In the genomic region with DNA sequence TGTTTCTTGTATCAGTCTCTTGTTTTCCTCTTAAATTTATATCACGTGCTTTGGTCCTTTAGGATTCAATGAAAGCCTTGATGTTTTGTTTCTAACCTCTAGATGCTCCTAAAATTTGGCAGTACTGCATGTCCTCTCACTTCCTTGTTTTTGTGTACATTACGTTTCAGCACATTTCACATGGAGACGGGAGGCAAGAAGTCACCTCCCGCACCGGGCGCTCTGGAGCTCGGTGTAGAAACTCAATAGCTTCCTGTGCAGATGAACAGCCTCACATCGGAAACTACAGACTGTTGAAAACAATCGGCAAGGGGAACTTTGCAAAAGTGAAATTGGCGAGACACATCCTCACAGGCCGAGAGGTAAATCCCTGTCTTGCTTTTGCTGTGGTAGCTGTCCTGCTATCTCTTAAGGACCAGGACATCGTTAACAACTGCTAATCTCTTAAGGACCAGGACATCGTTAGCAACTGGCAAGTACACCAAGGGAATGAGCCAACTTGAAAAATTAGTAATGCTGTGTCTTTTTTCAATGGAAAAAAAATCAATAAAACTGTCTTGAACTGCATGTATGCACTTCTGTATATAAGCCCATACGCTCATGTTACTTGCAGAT, we compare ENCODE assay signal across 12 mouse cellular contexts. TPM values are rescaled to one million over a fixed set of nuclear protein-coding genes. Genes with fewer than 3 reads are reported as not detected.
DNase-seq lines count a peak whose midpoint lies in the region; ATAC-seq and TF ChIP-seq lines count a peak whose summit lies in the region.
"Had no signal": no experiment of that assay in that cellular context is flagged by ENCODE, and none has a peak within 500 bp of the region (broad histone marks: within the 10 kb centered on the region; RNA-seq: fewer than 3 reads in every experiment).

No protein-coding gene starts in this region.

- no peak for TF ChIP-seq RAD21 in CH12.LX (IDR thresholded peaks at IDR 0.05; ENCODE audit: low read depth, low read length)

- H3K79me2 ChIP-seq in CH12.LX (replicated peaks; ENCODE audit: control insufficient read depth, extremely low read depth, insufficient read depth, poor library complexity, severe bottlenecking): peaks cover 16% of the 10 kb centered on the region

- no peaks in the 10 kb centered on the region for H3K9me3 ChIP-seq in kidney, postnatal 0 days (replicated peaks; ENCODE audit: low read length)
- no peaks in the 10 kb centered on the region for H3K9me3 ChIP-seq in CH12.LX (replicated peaks; ENCODE audit: low read length)
- no peaks in the 10 kb centered on the region for H3K9me3 ChIP-seq in forebrain, embryonic 13.5 days (replicated peaks)
- H3K9me3 ChIP-seq: embryonic facial prominence, embryonic 13.5 days; limb, embryonic 10.5 days; midbrain, embryonic 10.5 days had no signal

- no peaks in the 10 kb centered on the region for H3K27me3 ChIP-seq in kidney, postnatal 0 days (ENCODE audit: insufficient read depth, low read length)
- no peaks in the 10 kb centered on the region for H3K27me3 ChIP-seq in CH12.LX (replicated peaks)
- no peaks in the 10 kb centered on the region for H3K27me3 ChIP-seq in forebrain, embryonic 13.5 days
- H3K27me3 ChIP-seq: embryonic facial prominence, embryonic 13.5 days had no signal

- WGBS in kidney, postnatal 0 days: 48% methylated on average over 14 of the region's 14 CpGs
- WGBS in forebrain, embryonic 13.5 days: 79% methylated on average over 14 of the region's 14 CpGs

- peak overlapping the region; percentile 32; the same call in 1 of the 2 replicates for H3K4me2 ChIP-seq in kidney, postnatal 0 days (ENCODE audit: low read length)
- peak overlapping the region; percentile 8; the same call in 1 of the 2 replicates for H3K4me2 ChIP-seq in CH12.LX (ENCODE audit: insufficient read depth, low read depth, poor library complexity, severe bottlenecking)
- H3K4me2 ChIP-seq in forebrain, embryonic 13.5 days: no peak overlapping the region
- H3K4me2 ChIP-seq: embryonic facial prominence, embryonic 13.5 days had no signal

- no peak overlapping the region for H3K9ac ChIP-seq in kidney, postnatal 0 days (ENCODE audit: low read depth, low read length)
- H3K9ac ChIP-seq in CH12.LX (ENCODE audit: insufficient read depth, low read depth): no peak overlapping the region
- no peak overlapping the region for H3K9ac ChIP-seq in forebrain, embryonic 13.5 days
- H3K9ac ChIP-seq: embryonic facial prominence, embryonic 13.5 days had no signal

- in situ Hi-C loops in CH12.LX (cut with MboI; ENCODE audit: low pct_ligation_motif_present, low pct_unique_long_range_greater_than_20kb, low sequenced_read_pairs): no loop called here

- no peak for TF ChIP-seq CTCF in kidney, postnatal 0 days (IDR thresholded peaks at IDR 0.05; ENCODE audit: low read depth)
- no peak for TF ChIP-seq CTCF in CH12.LX (conservative IDR thresholded peaks at IDR 0.05 in 1 of 2, IDR thresholded peaks at IDR 0.05 in 1 of 2; ENCODE audit: low read depth in 2 of 2, low read length in 2 of 2)

- DNase-seq in kidney, postnatal 0 days (ENCODE audit: low spot score): peak; percentile 73
- DNase-seq in kidney, adult 9 months: no peak
- DNase-seq in CH12.LX (ENCODE audit: extremely low read depth): no peak
- peak; percentile 39 for DNase-seq in lung, postnatal 14 days
- DNase-seq in embryo, embryonic 9.5 days (ENCODE audit: extremely low spot score): no peak
- no peak for DNase-seq in urinary bladder, adult 18-20 months (ENCODE audit: low spot score in 2 of 2)
- DNase-seq: thymus, adult 2 months had no signal

- dilution Hi-C loops in CH12.LX (cut with MboI; ENCODE audit: extremely low pct_ligation_motif_present, extremely low pct_unique_long_range_greater_than_20kb, low sequenced_read_pairs): no loop called here

- no peak for TF ChIP-seq POLR2A in CH12.LX (IDR thresholded peaks at IDR 0.05; ENCODE audit: low read depth, low read length)

- H3K4me3 ChIP-seq in kidney, postnatal 0 days (replicated peaks; ENCODE audit: low read depth, low read length): no peak overlapping the region
- H3K4me3 ChIP-seq in CH12.LX (replicated peaks in 1 of 3; ENCODE audit: low read depth in 2 of 3, low read length in 2 of 3, poor library complexity in 1 of 3): no peak overlapping the region
- no peak overlapping the region for H3K4me3 ChIP-seq in forebrain, embryonic 13.5 days
- H3K4me3 ChIP-seq: embryonic facial prominence, embryonic 13.5 days; limb, embryonic 10.5 days; midbrain, embryonic 10.5 days had no signal

- ATAC-seq in kidney, postnatal 0 days (replicated peaks; ENCODE audit: low FRiP score, low read depth): no peak
- peak; percentile 97 for ATAC-seq in granulocyte monocyte progenitor cell, adult 5-6 weeks (replicated peaks; ENCODE audit: poor library complexity, severe bottlenecking)
- no peak for ATAC-seq in forebrain, embryonic 13.5 days

- peaks cover 23% of the 10 kb centered on the region; the same call in 1 of the 2 replicates for H3K36me3 ChIP-seq in kidney, postnatal 0 days (ENCODE audit: insufficient read depth, low read length)
- peaks cover 13 to 56% of the 10 kb centered on the region in 2 experiments for H3K36me3 ChIP-seq in CH12.LX (replicated peaks in 1 of 2; ENCODE audit: control insufficient read depth in 1 of 2, insufficient read depth in 1 of 2, low read length in 1 of 2)
- H3K36me3 ChIP-seq in forebrain, embryonic 13.5 days (ENCODE audit: poor library complexity, severe bottlenecking): peaks cover 42% of the 10 kb centered on the region

- H3K27ac ChIP-seq in kidney, postnatal 0 days: no peak overlapping the region
- H3K27ac ChIP-seq in CH12.LX (ENCODE audit: insufficient read depth, low read depth): no peak overlapping the region
- H3K27ac ChIP-seq in forebrain, embryonic 13.5 days: no peak overlapping the region
- H3K27ac ChIP-seq: embryonic facial prominence, embryonic 13.5 days; limb, embryonic 10.5 days; midbrain, embryonic 10.5 days had no signal

- H3K4me1 ChIP-seq in kidney, postnatal 0 days (replicated peaks; ENCODE audit: insufficient read depth, low read length): no peaks in the 10 kb centered on the region
- H3K4me1 ChIP-seq in CH12.LX (ENCODE audit: control insufficient read depth in 1 of 2, insufficient read depth in 2 of 2): peaks cover 0 to 14% of the 10 kb centered on the region in 2 experiments; a peak in 2 of 4 replicates
- H3K4me1 ChIP-seq in forebrain, embryonic 13.5 days: no peaks in the 10 kb centered on the region
- H3K4me1 ChIP-seq: embryonic facial prominence, embryonic 13.5 days; limb, embryonic 10.5 days; midbrain, embryonic 10.5 days had no signal

- TF ChIP-seq EP300 in CH12.LX (IDR thresholded peaks at IDR 0.05; ENCODE audit: low read length): no peak

TF ChIP-seq in CH12.LX, 34 proteins besides CTCF, POLR2A, EP300 and RAD21:
- TF ChIP-seq CHD2 (IDR thresholded peaks at IDR 0.05; ENCODE audit: low read length) (no peak), BHLHE40 (IDR thresholded peaks at IDR 0.05; ENCODE audit: low read depth, low read length) (0 out of 2 replicates have a peak, but pooled peaks have one; percentile 13)

RNA-seq across cellular contexts. Expression of a gene that starts 18.2 kb away (rescaled TPM):
- polyA plus RNA-seq in kidney, postnatal 0 days (2015; fragmentation: Nextera tagmentation; extraction: Ambion mirVana): 37.9 and 38.6 TPM in 2 replicates
- 40.2 and 43.7 TPM in 2 replicates for total RNA-seq in CH12.LX (2012; rRNA removed)
- 51.2 and 58.7 TPM in 2 replicates for total RNA-seq in CH12.LX (2014; rRNA removed)
- polyA plus RNA-seq in CH12.LX (2012; ENCODE audit: insufficient read length, low read depth): 34.3 and 40.7 TPM in 2 replicates
- 55.8 and 61.7 TPM in 2 replicates for total RNA-seq in granulocyte monocyte progenitor cell, adult 5-6 weeks (2014; fragmentation: Nextera tagmentation)
- total RNA-seq in granulocyte monocyte progenitor cell, adult 5-6 weeks (2017): 61.3 and 71.8 TPM in 2 replicates
- 44.2 and 47.2 TPM in 2 replicates for polyA plus RNA-seq in forebrain, embryonic 13.5 days (2015; fragmentation: Nextera tagmentation; extraction: Ambion mirVana)

RNA-seq across cellular contexts. Expression of a gene that starts 54.7 kb away (rescaled TPM):
- 673 and 701 TPM in 2 replicates for polyA plus RNA-seq in kidney, postnatal 0 days (2015; fragmentation: Nextera tagmentation; extraction: Ambion mirVana)
- total RNA-seq in CH12.LX (2012; rRNA removed) (118 and 129 TPM in 2 replicates), CH12.LX (2014; rRNA removed) (156 and 182 TPM in 2 replicates)
- 282 and 284 TPM in 2 replicates for polyA plus RNA-seq in CH12.LX (2012; ENCODE audit: insufficient read length, low read depth)
- 197 and 224 TPM in 2 replicates for total RNA-seq in granulocyte monocyte progenitor cell, adult 5-6 weeks (2014; fragmentation: Nextera tagmentation)
- total RNA-seq in granulocyte monocyte progenitor cell, adult 5-6 weeks (2017): 290 and 339 TPM in 2 replicates
- 667 and 695 TPM in 2 replicates for polyA plus RNA-seq in forebrain, embryonic 13.5 days (2015; fragmentation: Nextera tagmentation; extraction: Ambion mirVana)

Comparison
In these comparisons a context has a peak if more than half of its experiments do, and no peak if none do; other contexts are left out.
1. DNase-seq: peak in kidney, postnatal 0 days (single experiment) and lung, postnatal 14 days (single experiment); none in kidney, adult 9 months (single experiment), CH12.LX (single experiment), embryo, embryonic 9.5 days (single experiment) and urinary bladder, adult 18-20 months (0 of 2).